Mouse (Mus musculus) heart, adult 8-10 months (tissue): ENCODE results near the gene Rab4a. TPM values are rescaled to one million over a fixed set of nuclear protein-coding genes. Genes with fewer than 3 reads are reported as not detected.

Experiments
- total RNA-seq, 4 experiments: library from RNA; stranded (reverse); gene quantifications; 2 replicates each; pipeline ENCODE4 v1.2.4; 2022

Rab4a gene
- total RNA-seq, 4 experiments from 2014 or later: 9.4 to 14.1 (median 11.6) TPM

Other genes starting within 250 kb of the Rab4a start
- 1 to 10 TPM; 6.3 to 8.6 (median 7.0) TPM for gene Rhou, start 152.1 kb upstream of the Rab4a start, total RNA-seq
- gene Ccsap, start 54.2 kb downstream of the Rab4a start, total RNA-seq: 1 to 10 TPM in 1 of 4 experiments, under 1 TPM in 3; 0.44 to 1.4 (median 0.87) TPM
- gene Acta1, start 88.8 kb downstream of the Rab4a start, total RNA-seq: 100 to 1,000 TPM; 223 to 647 (median 436) TPM
- 10 to 100 TPM in 2 of 4 experiments, 1 to 10 TPM in 2; 8.4 to 11.9 (median 10.2) TPM for gene Nup133, start 143.3 kb downstream of the Rab4a start, total RNA-seq
- gene Abcb10, start 177.1 kb downstream of the Rab4a start, total RNA-seq: 10 to 100 TPM; 41.0 to 50.0 (median 45.6) TPM
- 10 to 100 TPM; 14.1 to 15.2 (median 14.5) TPM for gene Taf5l, start 215.4 kb downstream of the Rab4a start, total RNA-seq
- 1 to 10 TPM; 4.9 to 7.2 (median 6.5) TPM for gene Urb2, start 215.5 kb downstream of the Rab4a start, total RNA-seq